Mouse (Mus musculus): ENCODE data around the gene Tmem232.
"Not testable (repeated sequence)": the region's sequence is repeated elsewhere in the genome, so short reads cannot be mapped to it uniquely, and the experiment has no call there.

Gene Tmem232

DNA sequence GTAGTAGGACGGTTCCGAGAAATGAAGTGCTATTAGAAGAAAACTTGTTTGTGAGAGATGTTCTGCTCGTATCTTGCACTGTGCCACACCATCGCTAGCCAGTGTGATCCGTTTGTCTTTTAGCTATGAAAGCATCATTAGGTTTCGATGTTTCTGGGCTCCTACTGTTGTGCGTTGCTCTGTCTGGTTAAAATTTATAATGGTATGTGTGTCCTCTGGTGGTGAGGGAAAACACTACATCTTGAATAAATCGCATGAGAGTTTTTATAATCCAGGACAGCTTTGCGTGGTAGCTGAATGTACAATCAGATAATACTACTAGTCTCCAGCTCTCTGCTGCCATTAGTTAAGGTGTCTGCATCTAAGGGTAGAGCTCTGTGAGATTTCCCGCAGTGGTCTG, 63.8 kb downstream of the Tmem232 start:
- no peak overlapping the region for H3K4me3 ChIP-seq (replicated peaks; ENCODE audit: low read length)
- TF ChIP-seq POU5F1 (IDR thresholded peaks at IDR 0.05; ENCODE audit: borderline replicate concordance, low read length): no peak
- no peak for TF ChIP-seq NANOG (IDR thresholded peaks at IDR 0.05; ENCODE audit: borderline replicate concordance, low read length)
- no peak for TF ChIP-seq CTCF (conservative IDR thresholded peaks at IDR 0.05; ENCODE audit: low read length)
- H3K27me3 ChIP-seq (ENCODE audit: insufficient read depth, low read length): no peaks in the 10 kb centered on the region
- H3K4me1 ChIP-seq (replicated peaks; ENCODE audit: low read depth, low read length): no peaks in the 10 kb centered on the region
- H3K9me3 ChIP-seq (ENCODE audit: low read length): no peaks in the 10 kb centered on the region
- H3K36me3 ChIP-seq (ENCODE audit: insufficient read depth, low read length): no peaks in the 10 kb centered on the region

- H3K4me1 ChIP-seq (replicated peaks; ENCODE audit: low read depth, low read length): no peaks in the 10 kb centered on the region
- H3K36me3 ChIP-seq (ENCODE audit: insufficient read depth, low read length): no peaks in the 10 kb centered on the region
- no peaks in the 10 kb centered on the region for H3K27me3 ChIP-seq (ENCODE audit: insufficient read depth, low read length)
- H3K9me3 ChIP-seq (ENCODE audit: low read length): no peaks in the 10 kb centered on the region
- no peak overlapping the region for H3K4me3 ChIP-seq (replicated peaks; ENCODE audit: low read length)
- TF ChIP-seq CTCF (conservative IDR thresholded peaks at IDR 0.05; ENCODE audit: low read length) (no peak), POU5F1 (IDR thresholded peaks at IDR 0.05; ENCODE audit: borderline replicate concordance, low read length) (no peak), NANOG (IDR thresholded peaks at IDR 0.05; ENCODE audit: borderline replicate concordance, low read length) (no peak)
These were observed 89.8 kb downstream of the Tmem232 start for GRCm38 (mm10) chr17:65450818-65451217.

GRCm38 (mm10) chr17:65437906-65438305, 102.7 kb downstream of the Tmem232 start:
- not testable (repeated sequence) for H3K36me3 ChIP-seq (ENCODE audit: insufficient read depth, low read length); H3K4me3 ChIP-seq (replicated peaks; ENCODE audit: low read length); H3K9me3 ChIP-seq (ENCODE audit: low read length); H3K4me1 ChIP-seq (replicated peaks; ENCODE audit: low read depth, low read length); H3K27me3 ChIP-seq (ENCODE audit: insufficient read depth, low read length)

DNA sequence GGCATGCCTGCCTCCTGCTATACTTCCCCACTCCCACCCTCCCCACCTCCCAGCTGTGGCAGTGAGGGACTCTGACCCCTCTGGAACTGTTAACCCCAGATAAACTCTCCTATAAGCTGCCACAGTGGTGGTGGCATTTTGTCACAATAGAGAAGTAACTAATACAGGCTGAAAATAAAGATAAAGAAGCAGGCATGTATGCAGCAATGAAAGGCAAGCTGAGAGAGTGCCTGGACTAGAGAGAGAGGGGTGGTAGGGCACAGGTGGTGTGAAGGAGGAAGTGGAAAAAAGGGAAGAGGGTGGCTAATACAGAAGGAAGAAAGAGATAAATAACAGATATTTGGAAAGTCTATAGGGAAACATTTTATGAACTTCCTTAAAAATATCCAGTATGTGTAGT, 121.5 kb downstream of the Tmem232 start:
- H3K27me3 ChIP-seq (ENCODE audit: insufficient read depth, low read length): no peaks in the 10 kb centered on the region
- H3K4me3 ChIP-seq (replicated peaks; ENCODE audit: low read length): no peak overlapping the region
- H3K9me3 ChIP-seq (ENCODE audit: low read length): no peaks in the 10 kb centered on the region
- H3K4me1 ChIP-seq (replicated peaks; ENCODE audit: low read depth, low read length): no peaks in the 10 kb centered on the region
- TF ChIP-seq CTCF (conservative IDR thresholded peaks at IDR 0.05; ENCODE audit: low read length) (no peak), NANOG (IDR thresholded peaks at IDR 0.05; ENCODE audit: borderline replicate concordance, low read length) (no peak), POU5F1 (IDR thresholded peaks at IDR 0.05; ENCODE audit: borderline replicate concordance, low read length) (no peak)
- no peaks in the 10 kb centered on the region for H3K36me3 ChIP-seq (ENCODE audit: insufficient read depth, low read length)

GRCm38 (mm10) chr17:65405309-65405708, 135.3 kb downstream of the Tmem232 start:
- Histone ChIP-seq H3K9me3 (ENCODE audit: low read length) (peaks cover 18% of the 10 kb centered on the region), H3K36me3 (ENCODE audit: insufficient read depth, low read length) (no peaks in the 10 kb centered on the region), H3K4me3 (replicated peaks; ENCODE audit: low read length) (no peak overlapping the region), H3K27me3 (ENCODE audit: insufficient read depth, low read length) (no peaks in the 10 kb centered on the region), H3K4me1 (replicated peaks; ENCODE audit: low read depth, low read length) (no peaks in the 10 kb centered on the region)
- TF ChIP-seq NANOG (IDR thresholded peaks at IDR 0.05; ENCODE audit: borderline replicate concordance, low read length) (no peak), POU5F1 (IDR thresholded peaks at IDR 0.05; ENCODE audit: borderline replicate concordance, low read length) (no peak), CTCF (conservative IDR thresholded peaks at IDR 0.05; ENCODE audit: low read length) (no peak)

DNA sequence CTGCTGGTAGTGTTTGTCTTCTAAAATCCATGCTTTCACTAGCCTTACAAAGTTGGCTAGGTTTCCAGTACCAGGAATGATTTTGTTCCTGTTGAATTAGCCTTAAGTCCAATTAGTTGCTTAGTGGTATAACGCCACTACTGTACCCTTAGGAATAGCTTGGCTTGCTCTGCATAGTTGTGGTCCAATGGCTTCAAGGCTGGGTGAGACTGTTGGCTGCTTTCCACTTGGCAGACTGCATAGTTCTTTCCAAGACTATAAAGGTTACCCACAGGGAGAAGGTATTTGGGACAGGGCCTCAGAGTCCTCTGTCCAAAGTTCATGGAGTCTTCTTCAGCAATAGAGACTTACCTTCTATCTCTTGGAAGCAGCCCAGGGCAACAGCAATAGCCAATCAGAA, 139.7 kb downstream of the Tmem232 start:
- Histone ChIP-seq H3K36me3 (ENCODE audit: insufficient read depth, low read length) (no peaks in the 10 kb centered on the region), H3K4me1 (replicated peaks; ENCODE audit: low read depth, low read length) (no peaks in the 10 kb centered on the region), H3K4me3 (replicated peaks; ENCODE audit: low read length) (no peak overlapping the region), H3K27me3 (ENCODE audit: insufficient read depth, low read length) (no peaks in the 10 kb centered on the region), H3K9me3 (ENCODE audit: low read length) (no peaks in the 10 kb centered on the region)
- TF ChIP-seq NANOG (IDR thresholded peaks at IDR 0.05; ENCODE audit: borderline replicate concordance, low read length) (no peak), POU5F1 (IDR thresholded peaks at IDR 0.05; ENCODE audit: borderline replicate concordance, low read length) (no peak), CTCF (conservative IDR thresholded peaks at IDR 0.05; ENCODE audit: low read length) (no peak)

DNA sequence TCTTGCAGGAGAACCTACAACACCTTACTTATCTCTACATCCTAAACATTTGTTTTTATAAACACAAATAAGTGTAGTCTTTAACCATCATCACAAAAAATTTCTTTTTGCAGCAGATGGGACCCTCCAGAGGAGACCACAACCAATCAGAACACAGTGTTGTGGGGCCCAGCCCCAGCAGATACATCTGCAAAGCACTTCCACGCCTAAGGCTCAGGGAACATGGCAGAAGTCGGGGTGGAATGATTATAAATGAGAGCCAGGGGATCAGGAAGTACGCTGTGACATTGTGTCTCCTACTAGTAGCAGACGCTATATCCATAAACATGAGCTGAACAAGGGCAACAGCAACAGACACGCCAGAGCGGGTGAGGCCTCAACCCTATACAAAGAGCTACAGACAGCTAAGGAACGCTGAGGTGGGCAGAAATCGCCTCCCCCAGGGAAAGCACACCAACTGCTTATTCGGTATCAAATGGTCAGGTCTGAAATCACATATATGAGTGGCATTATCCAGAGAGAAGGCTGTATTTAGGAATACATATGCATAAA, 156.1 kb downstream of the Tmem232 start:
- Histone ChIP-seq H3K36me3 (ENCODE audit: insufficient read depth, low read length) (no peaks in the 10 kb centered on the region), H3K27me3 (ENCODE audit: insufficient read depth, low read length) (no peaks in the 10 kb centered on the region), H3K4me1 (replicated peaks; ENCODE audit: low read depth, low read length) (no peaks in the 10 kb centered on the region), H3K4me3 (replicated peaks; ENCODE audit: low read length) (no peak overlapping the region), H3K9me3 (ENCODE audit: low read length) (no peaks in the 10 kb centered on the region)
- TF ChIP-seq POU5F1 (IDR thresholded peaks at IDR 0.05; ENCODE audit: borderline replicate concordance, low read length) (no peak), NANOG (IDR thresholded peaks at IDR 0.05; ENCODE audit: borderline replicate concordance, low read length) (no peak), CTCF (conservative IDR thresholded peaks at IDR 0.05; ENCODE audit: low read length) (no peak)

DNA sequence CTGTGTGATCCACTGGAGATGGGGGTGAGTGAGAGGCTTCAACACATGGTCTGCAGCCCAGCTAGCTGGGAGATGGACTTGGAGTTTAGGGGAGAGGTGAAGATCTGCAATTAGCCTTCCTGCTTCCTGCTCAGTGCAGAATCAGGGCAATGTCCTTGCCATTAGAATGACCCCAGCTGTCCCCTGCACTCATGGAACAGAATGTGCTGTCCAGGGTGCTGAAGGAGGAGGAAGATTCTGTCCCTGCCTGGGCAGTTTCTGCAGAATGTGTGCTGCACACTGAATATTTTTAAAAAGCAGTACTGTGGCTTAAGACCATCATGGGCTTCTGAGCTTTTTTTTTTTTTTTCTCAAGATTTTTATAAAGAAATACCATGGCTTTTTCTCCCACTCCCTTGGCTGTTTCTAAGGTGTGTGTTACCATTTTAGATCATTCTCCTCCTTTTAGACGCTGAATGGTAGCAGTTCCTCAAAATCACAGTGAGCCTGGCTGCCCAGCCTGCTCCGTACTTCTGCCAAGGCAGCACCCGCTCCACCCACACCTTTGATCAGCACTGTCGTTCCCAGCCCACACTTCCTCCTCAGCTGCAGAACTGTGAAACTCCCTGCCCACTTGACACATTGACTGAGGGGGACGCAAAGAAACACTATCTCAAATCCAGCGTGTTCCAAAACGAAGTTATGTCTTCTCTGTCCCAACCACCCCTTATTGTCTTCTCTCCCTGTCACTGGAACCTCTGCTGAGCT, 170.4 kb downstream of the Tmem232 start:
- no peaks in the 10 kb centered on the region for H3K4me1 ChIP-seq (replicated peaks; ENCODE audit: low read depth, low read length)
- no peaks in the 10 kb centered on the region for H3K36me3 ChIP-seq (ENCODE audit: insufficient read depth, low read length)
- TF ChIP-seq POU5F1 (IDR thresholded peaks at IDR 0.05; ENCODE audit: borderline replicate concordance, low read length): no peak
- no peak for TF ChIP-seq CTCF (conservative IDR thresholded peaks at IDR 0.05; ENCODE audit: low read length)
- no peak for TF ChIP-seq NANOG (IDR thresholded peaks at IDR 0.05; ENCODE audit: borderline replicate concordance, low read length)
- no peaks in the 10 kb centered on the region for H3K27me3 ChIP-seq (ENCODE audit: insufficient read depth, low read length)
- no peak overlapping the region for H3K4me3 ChIP-seq (replicated peaks; ENCODE audit: low read length)
- H3K9me3 ChIP-seq (ENCODE audit: low read length): peaks cover 6% of the 10 kb centered on the region; the same call in 1 of the 2 replicates

Data from E14TG2a.4 (cell line).